Mouse (Mus musculus) embryonic facial prominence, embryonic 12.5 days (tissue): ENCODE data around the gene 5730409E04Rik. TPM values are rescaled to one million over a fixed set of nuclear protein-coding genes. Genes with fewer than 3 reads are reported as not detected.

Experiments
- ATAC-seq: fragments of 200-750 bp; cut with Nextera tagmentation; 2 replicates; pipeline ENCODE4 v1.8.0; 2017; ENCODE audit not compliant: insufficient number of reproducible peaks, insufficient read depth, low FRiP score, low TSS enrichment
- H3K27ac ChIP-seq: fragments of 300-500 bp; sonication (generic); 2 replicates; pipeline ENCODE4 v1.5.1; 2016; ENCODE audit warnings: mild to moderate bottlenecking
- H3K27me3 ChIP-seq: fragments of 300-500 bp; sonication (generic); 2 replicates; pipeline ENCODE4 v1.6.1; 2016; ENCODE audit warnings: mild to moderate bottlenecking, moderate library complexity
- H3K36me3 ChIP-seq: fragments of 300-500 bp; sonication (generic); 2 replicates; pipeline ENCODE4 v1.6.1; 2016; ENCODE audit warnings: mild to moderate bottlenecking
- H3K4me1 ChIP-seq: fragments of 300-500 bp; sonication (generic); 2 replicates; pipeline ENCODE4 v1.6.1; 2016
- H3K4me2 ChIP-seq: fragments of 300-500 bp; sonication (generic); replicated peaks from 2 replicates; pipeline ENCODE4 v1.6.1; 2016; ENCODE audit warnings: mild to moderate bottlenecking, moderate library complexity
- H3K4me3 ChIP-seq: fragments of 300-500 bp; sonication (generic); 2 replicates; pipeline ENCODE4 v1.5.1; 2016; ENCODE audit warnings: mild to moderate bottlenecking
- H3K9ac ChIP-seq: fragments of 300-500 bp; sonication (generic); 2 replicates; pipeline ENCODE4 v1.6.1; 2016; ENCODE audit warnings: mild to moderate bottlenecking, moderate library complexity
- H3K9me3 ChIP-seq: fragments of 300-500 bp; sonication (generic); 2 replicates; pipeline ENCODE4 v1.6.1; 2016; ENCODE audit warnings: mild to moderate bottlenecking, moderate library complexity
- WGBS: fragments of 180-500 bp; shearing (Covaris S2); methylation state at CpG from one replicate; pipeline ENCODE4 v1.1.7; 2016; 5-methylcytosine and 5-hydroxymethylcytosine counted together
- polyA plus RNA-seq: library from polyadenylated mRNA; unstranded; fragments of >200 nt; fragmentation: Nextera tagmentation; extraction: Ambion mirVana; gene quantifications from 2 replicates; pipeline ENCODE4 v1.2.1, GENCODE M21; 2016

Gene 5730409E04Rik
- polyA plus RNA-seq, 1 experiment from 2014 or later = 2.9 TPM

GRCm38 (mm10) chr4:126602445-126602762, 7.2 kb upstream of the 5730409E04Rik start:
- Histone ChIP-seq H3K4me3 (0 out of 2 replicates have a peak overlapping the region, but pooled peaks have one; percentile 7), H3K9me3 (no peaks in the 10 kb centered on the region), H3K4me2 (peak overlapping the region; percentile 50), H3K4me1 (peaks cover 10% of the 10 kb centered on the region), H3K27ac (peak overlapping the region; percentile 66; the same call in 1 of the 2 replicates), H3K27me3 (0 out of 2 replicates have a peak, but pooled peaks cover 2% of the 10 kb centered on the region), H3K9ac (no peak overlapping the region), H3K36me3 (no peaks in the 10 kb centered on the region)
- 9% methylated on average over 6 of the region's 6 CpGs for WGBS
- ATAC-seq = peak; percentile 49

DNA sequence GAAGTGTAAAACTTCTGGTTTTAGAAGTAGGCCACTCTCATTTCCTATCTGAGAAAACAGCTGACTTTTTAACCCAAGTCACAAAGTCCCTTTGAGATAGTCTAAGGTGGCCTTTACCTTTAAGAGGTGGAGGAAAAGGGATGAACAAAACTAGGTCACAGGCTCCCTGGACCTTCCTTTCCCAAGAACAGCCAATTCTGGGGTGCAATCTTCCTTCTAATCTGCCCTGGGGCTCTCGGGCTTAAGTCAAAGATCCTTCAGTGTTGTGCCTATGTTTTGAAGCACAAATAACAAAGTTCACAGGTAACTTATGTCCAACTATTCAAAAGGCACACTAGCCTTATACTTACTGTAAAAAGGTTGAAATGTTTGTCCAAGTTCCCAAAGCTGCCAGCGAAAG, 5.5 kb upstream of the 5730409E04Rik start:
- Histone ChIP-seq H3K4me3 (no peak overlapping the region), H3K27ac (no peak overlapping the region), H3K36me3 (no peaks in the 10 kb centered on the region), H3K4me2 (no peak overlapping the region), H3K4me1 (peaks cover 10% of the 10 kb centered on the region), H3K9ac (no peak overlapping the region), H3K9me3 (no peaks in the 10 kb centered on the region), H3K27me3 (0 out of 2 replicates have a peak, but pooled peaks cover 2% of the 10 kb centered on the region)
- 76% methylated on average over 2 of the region's 2 CpGs for WGBS
- no peak for ATAC-seq

- 85% methylated on average over 4 of the region's 4 CpGs for WGBS
- H3K4me1 ChIP-seq = peaks cover 10% of the 10 kb centered on the region
- H3K4me3 ChIP-seq = no peak overlapping the region
- no peaks in the 10 kb centered on the region for H3K36me3 ChIP-seq
- no peak overlapping the region for H3K9ac ChIP-seq
- H3K27me3 ChIP-seq = 0 out of 2 replicates have a peak, but pooled peaks cover 2% of the 10 kb centered on the region
- ATAC-seq = no peak
- H3K4me2 ChIP-seq = no peak overlapping the region
- no peaks in the 10 kb centered on the region for H3K9me3 ChIP-seq
- H3K27ac ChIP-seq = no peak overlapping the region
Observed at GRCm38 (mm10) chr4:126605751-126606150, 3.9 kb upstream of the 5730409E04Rik start.

- H3K4me1 ChIP-seq = no peaks in the 10 kb centered on the region
- H3K4me2 ChIP-seq = no peak overlapping the region
- ATAC-seq = no peak
- H3K9ac ChIP-seq = no peak overlapping the region
- no peaks in the 10 kb centered on the region for H3K27me3 ChIP-seq
- no peaks in the 10 kb centered on the region for H3K9me3 ChIP-seq
- H3K27ac ChIP-seq = no peak overlapping the region
- peaks cover 9% of the 10 kb centered on the region for H3K36me3 ChIP-seq
- 88% methylated on average over 17 of the region's 17 CpGs for WGBS
- H3K4me3 ChIP-seq = no peak overlapping the region
Observed at GRCm38 (mm10) chr4:126611991-126612390, 2.4 kb downstream of the 5730409E04Rik start.

- H3K27me3 ChIP-seq = peaks cover 3% of the 10 kb centered on the region; the same call in 1 of the 2 replicates
- H3K9me3 ChIP-seq = no peaks in the 10 kb centered on the region
- WGBS = 79% methylated on average over 4 of the region's 4 CpGs
Observed at GRCm38 (mm10) chr4:126616312-126616711, 6.7 kb downstream of the 5730409E04Rik start.

DNA sequence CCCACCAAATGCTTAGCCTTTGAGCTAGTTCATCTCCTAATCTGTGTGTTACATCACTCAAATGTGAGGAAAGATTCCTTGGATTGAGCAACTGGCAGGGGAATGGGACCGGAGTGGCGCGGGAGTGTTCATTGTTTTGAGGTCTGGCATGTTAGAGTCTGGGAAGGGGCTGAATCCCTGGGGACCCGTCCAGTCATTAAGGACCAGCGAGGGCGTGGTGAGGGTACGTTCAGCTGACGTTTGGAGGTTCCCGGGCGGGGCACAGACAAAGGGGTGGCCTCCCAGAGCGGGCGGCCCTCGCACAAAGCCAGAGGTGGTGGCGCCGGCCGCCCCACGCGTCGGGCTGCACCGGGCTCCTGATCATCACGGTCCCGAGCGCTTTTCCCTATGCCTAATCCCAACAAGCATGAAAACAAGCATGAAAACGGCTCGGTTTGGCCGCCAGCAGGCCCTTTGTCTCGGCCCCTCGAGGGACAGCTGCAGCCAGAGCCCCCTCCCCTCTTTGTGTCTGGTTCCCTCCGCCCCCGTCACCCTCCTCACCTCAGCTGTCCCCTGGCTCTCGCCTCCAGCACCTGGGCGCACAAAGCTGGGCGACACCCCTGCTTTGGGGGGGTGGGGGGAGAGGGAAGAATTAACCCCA, 10.2 kb downstream of the 5730409E04Rik start:
- peaks cover 14% of the 10 kb centered on the region; the same call in 1 of the 2 replicates for H3K4me1 ChIP-seq
- peaks cover 3% of the 10 kb centered on the region; the same call in 1 of the 2 replicates for H3K27me3 ChIP-seq
- peak overlapping the region; percentile 41 for H3K27ac ChIP-seq
- 2% methylated on average over 33 of the region's 33 CpGs for WGBS
- ATAC-seq = peak; percentile 25; the same call in 1 of the 2 replicates
- H3K9ac ChIP-seq = peak overlapping the region; percentile 57; the same call in 1 of the 2 replicates
- no peaks in the 10 kb centered on the region for H3K9me3 ChIP-seq
- H3K4me2 ChIP-seq = peak overlapping the region; percentile 71
- H3K4me3 ChIP-seq = peak overlapping the region; percentile 36
- H3K36me3 ChIP-seq = no peaks in the 10 kb centered on the region

More at GRCm38 (mm10) chr4:126616312-126616711, 6.7 kb downstream of the 5730409E04Rik start:
- Histone ChIP-seq H3K36me3 (peaks cover 9% of the 10 kb centered on the region), H3K4me2 (no peak overlapping the region), H3K27ac (no peak overlapping the region), H3K9ac (no peak overlapping the region), H3K4me3 (no peak overlapping the region), H3K4me1 (peaks cover 14% of the 10 kb centered on the region; the same call in 1 of the 2 replicates)
- no peak for ATAC-seq

- H3K27ac ChIP-seq = peak overlapping the region; percentile 41; the same call in 1 of the 2 replicates
- peak overlapping the region; percentile 57; the same call in 1 of the 2 replicates for H3K9ac ChIP-seq
- H3K27me3 ChIP-seq = peaks cover 3% of the 10 kb centered on the region; the same call in 1 of the 2 replicates
- no peaks in the 10 kb centered on the region for H3K36me3 ChIP-seq
- H3K4me2 ChIP-seq = peak overlapping the region; percentile 71
- no peak for ATAC-seq
- H3K4me1 ChIP-seq = peaks cover 14% of the 10 kb centered on the region; the same call in 1 of the 2 replicates
- H3K9me3 ChIP-seq = no peaks in the 10 kb centered on the region
- peak overlapping the region; percentile 36 for H3K4me3 ChIP-seq
- WGBS = 20% methylated on average over 13 of the region's 13 CpGs
Observed at GRCm38 (mm10) chr4:126620349-126620874, 10.8 kb downstream of the 5730409E04Rik start.

GRCm38 (mm10) chr4:126627021-126627681, 17.5 kb downstream of the 5730409E04Rik start:
- H3K27me3 ChIP-seq = no peaks in the 10 kb centered on the region
- peaks cover 9% of the 10 kb centered on the region; the same call in 1 of the 2 replicates for H3K4me1 ChIP-seq
- WGBS = under 1% methylated on average over 23 of the region's 23 CpGs
- H3K27ac ChIP-seq = no peak overlapping the region
- no peaks in the 10 kb centered on the region for H3K36me3 ChIP-seq
- no peak for ATAC-seq
- H3K4me2 ChIP-seq = peak overlapping the region; percentile 40
- H3K4me3 ChIP-seq = peak overlapping the region; percentile 9; the same call in 1 of the 2 replicates
- H3K9ac ChIP-seq = no peak overlapping the region
- H3K9me3 ChIP-seq = no peaks in the 10 kb centered on the region

DNA sequence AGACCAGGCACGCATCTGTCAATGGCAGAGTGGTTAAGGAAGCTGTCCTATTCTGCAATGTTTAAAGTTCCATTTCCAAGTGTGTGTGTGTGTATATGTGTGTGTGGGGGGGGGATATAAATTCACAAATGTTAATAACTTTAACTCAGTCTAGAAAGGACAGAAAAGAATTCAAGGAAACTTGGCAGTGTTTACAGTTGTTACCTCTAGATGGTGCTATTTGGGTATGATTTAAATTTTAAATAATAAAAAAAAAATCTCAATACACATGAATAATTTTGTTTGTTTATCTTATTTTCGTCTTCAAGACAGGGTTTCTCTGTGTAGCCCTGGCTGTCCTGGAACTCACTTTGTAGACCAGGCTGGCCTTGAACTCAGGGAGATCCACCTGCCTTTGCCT, 22.3 kb downstream of the 5730409E04Rik start:
- Histone ChIP-seq H3K4me3 (no peak overlapping the region), H3K27ac (no peak overlapping the region), H3K9me3 (no peaks in the 10 kb centered on the region), H3K27me3 (peaks cover 15% of the 10 kb centered on the region), H3K4me1 (peaks cover 8% of the 10 kb centered on the region; the same call in 1 of the 2 replicates), H3K9ac (no peak overlapping the region), H3K36me3 (no peaks in the 10 kb centered on the region), H3K4me2 (no peak overlapping the region)
- ATAC-seq = no peak
- 46% methylated on average over 2 of the region's 2 CpGs for WGBS

- Histone ChIP-seq H3K27ac (no peak overlapping the region), H3K9ac (no peak overlapping the region), H3K4me2 (no peak overlapping the region), H3K4me1 (peaks cover 2% of the 10 kb centered on the region; the same call in 1 of the 2 replicates), H3K9me3 (no peaks in the 10 kb centered on the region), H3K27me3 (peaks cover 16% of the 10 kb centered on the region), H3K4me3 (no peak overlapping the region), H3K36me3 (no peaks in the 10 kb centered on the region)
- 58% methylated on average over 3 of the region's 3 CpGs for WGBS
- no peak for ATAC-seq
Observed at GRCm38 (mm10) chr4:126632668-126633067, 23.1 kb downstream of the 5730409E04Rik start.

GRCm38 (mm10) chr4:126636330-126636729, 26.7 kb downstream of the 5730409E04Rik start:
- Histone ChIP-seq H3K4me1 (peaks cover 2% of the 10 kb centered on the region; the same call in 1 of the 2 replicates), H3K36me3 (no peaks in the 10 kb centered on the region), H3K27me3 (peaks cover 16% of the 10 kb centered on the region), H3K4me2 (no peak overlapping the region), H3K27ac (no peak overlapping the region), H3K9me3 (no peaks in the 10 kb centered on the region), H3K9ac (no peak overlapping the region), H3K4me3 (no peak overlapping the region)
- no peak for ATAC-seq
- 19% methylated on average over 11 of the region's 11 CpGs for WGBS
